Mouse (Mus musculus) limb, embryonic 14.5 days (tissue): ENCODE measurements at regions not wholly inside any gene's neighbourhood (a gene's known extent, or its start where the extent isn't known, plus 50 kb on each side); places are given as distances from the start of the nearest gene placed in this dataset.

ENCODE experiments used
- ATAC-seq: fragments of 200-750 bp; cut with Nextera tagmentation; 2 replicates; pipeline ENCODE4 v1.8.0; 2017; ENCODE audit warnings: low read depth, moderate number of reproducible peaks, moderate TSS enrichment; ENCODE audit not compliant: low FRiP score
- DNase-seq: peaks from one replicate; pipeline ENCODE4 v3.0.0-alpha.2; 2015; ENCODE audit warnings: low spot score
- H3K27ac ChIP-seq: fragments of 300-500 bp; sonication (generic); replicated peaks from 2 replicates; pipeline ENCODE4 v1.5.1; 2014; ENCODE audit warnings: low read depth, mild to moderate bottlenecking, low read length, moderate library complexity, mixed read lengths
- H3K27me3 ChIP-seq: fragments of 300-500 bp; sonication (generic); 2 replicates; pipeline ENCODE4 v1.6.1; 2014; ENCODE audit warnings: low read length, mixed read lengths; ENCODE audit not compliant: control insufficient read depth, insufficient read depth
- H3K36me3 ChIP-seq: fragments of 300-500 bp; sonication (generic); 2 replicates; pipeline ENCODE4 v1.6.1; 2014; ENCODE audit warnings: mild to moderate bottlenecking, low read length, moderate library complexity, mixed read lengths; ENCODE audit not compliant: control insufficient read depth, insufficient read depth
- H3K4me1 ChIP-seq: fragments of 300-500 bp; sonication (generic); 2 replicates; pipeline ENCODE4 v1.6.1; 2014; ENCODE audit warnings: antibody characterized with exemption, low read length, mixed read lengths; ENCODE audit not compliant: control insufficient read depth, insufficient read depth
- H3K4me2 ChIP-seq: fragments of 300-500 bp; sonication (generic); replicated peaks from 2 replicates; pipeline ENCODE4 v1.6.1; 2014; ENCODE audit warnings: low read depth, mild to moderate bottlenecking, low read length, moderate library complexity; ENCODE audit not compliant: severe bottlenecking
- H3K4me3 ChIP-seq: fragments of 300-500 bp; sonication (generic); replicated peaks from 2 replicates; pipeline ENCODE4 v1.5.1; 2014; ENCODE audit warnings: low read length
- H3K9ac ChIP-seq: fragments of 300-500 bp; sonication (generic); 2 replicates; pipeline ENCODE4 v1.6.1; 2014; ENCODE audit warnings: mild to moderate bottlenecking, low read depth, low read length, moderate library complexity; ENCODE audit not compliant: severe bottlenecking
- H3K9me3 ChIP-seq: fragments of 300-500 bp; sonication (generic); 2 replicates; pipeline ENCODE4 v1.6.1; 2016; ENCODE audit warnings: low read length; ENCODE audit not compliant: control insufficient read depth
- POLR2A ChIP-seq: fragments of 200-500 bp; IDR thresholded peaks from 2 replicates; pipeline ENCODE4 v1.8.0; 2012; ENCODE audit warnings: inconsistent platforms, mild to moderate bottlenecking, moderate library complexity, borderline replicate concordance; ENCODE audit not compliant: insufficient read depth, insufficient read length; ENCODE audit errors: extremely low read depth
- WGBS: fragments of 180-500 bp; shearing (Covaris S2); extraction: QIAGEN DNeasy Blood & Tissue Kit; methylation state at CpG from one replicate; pipeline ENCODE4 v1.1.7; 2014; 5-methylcytosine and 5-hydroxymethylcytosine counted together

DNA sequence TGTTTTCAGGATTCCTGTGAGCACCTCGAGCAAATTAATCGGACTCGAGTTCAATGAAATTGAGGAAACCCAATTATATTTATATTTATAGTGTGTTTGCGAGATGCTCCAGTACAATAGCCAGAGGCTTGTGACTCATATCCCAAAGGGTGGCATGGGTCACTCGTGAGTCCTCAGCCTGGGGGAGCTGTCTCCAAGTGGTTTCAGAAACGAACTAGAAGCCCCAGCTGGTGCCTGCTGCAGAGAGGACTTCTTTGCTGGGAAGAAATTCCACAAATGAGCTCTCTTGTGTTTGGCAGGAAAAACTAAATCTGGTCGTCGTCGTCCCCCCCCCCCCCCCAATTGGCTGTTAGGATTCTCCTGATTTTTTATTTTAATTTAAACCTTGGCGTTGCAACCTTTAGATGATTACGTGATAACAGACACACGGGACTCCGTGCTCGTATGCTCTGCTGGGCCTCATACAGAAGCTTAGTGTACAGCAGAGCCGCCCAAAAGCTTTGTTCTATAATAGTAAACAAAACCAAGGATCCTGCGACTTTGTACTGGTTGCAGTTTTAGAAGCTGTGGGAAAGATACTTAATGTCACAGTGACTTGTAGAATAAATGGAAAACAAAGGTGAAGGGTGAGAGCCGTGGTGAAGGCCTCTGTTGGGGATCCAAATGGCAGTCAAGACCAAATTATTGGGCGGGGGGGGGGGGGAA lies 220.8 kb upstream of the Amigo2 start:
- Histone ChIP-seq H3K4me1 (0 out of 2 replicates have a peak, but pooled peaks cover 7% of the 10 kb centered on the region), H3K4me3 (no peak overlapping the region), H3K4me2 (no peak overlapping the region), H3K27me3 (no peaks in the 10 kb centered on the region), H3K9me3 (no peaks in the 10 kb centered on the region), H3K9ac (no peak overlapping the region), H3K27ac (no peak overlapping the region), H3K36me3 (no peaks in the 10 kb centered on the region)
- ATAC-seq (no peak), DNase-seq (no peak)
- 68% methylated on average over 17 of the region's 18 CpGs for WGBS
- no peak for TF ChIP-seq POLR2A

- no peak overlapping the region for H3K4me2 ChIP-seq
- H3K9ac ChIP-seq, result no peak overlapping the region
- ATAC-seq (no peak), DNase-seq (no peak)
- H3K36me3 ChIP-seq, result no peaks in the 10 kb centered on the region
- 84% methylated on average over 10 of the region's 10 CpGs for WGBS
- no peak overlapping the region for H3K27ac ChIP-seq
- H3K27me3 ChIP-seq, result no peaks in the 10 kb centered on the region
- 0 out of 2 replicates have a peak, but pooled peaks cover 7% of the 10 kb centered on the region for H3K4me1 ChIP-seq
- H3K9me3 ChIP-seq, result no peaks in the 10 kb centered on the region
- no peak for TF ChIP-seq POLR2A
- H3K4me3 ChIP-seq, result no peak overlapping the region
These were observed 219.9 kb upstream of the Amigo2 start for GRCm38 (mm10) chr15:97466906-97467465.

GRCm38 (mm10) chr15:97466110-97466509 lies 219.0 kb upstream of the Amigo2 start:
- Histone ChIP-seq H3K9ac (no peak overlapping the region), H3K9me3 (no peaks in the 10 kb centered on the region), H3K27ac (no peak overlapping the region), H3K27me3 (no peaks in the 10 kb centered on the region), H3K4me2 (no peak overlapping the region), H3K4me1 (0 out of 2 replicates have a peak, but pooled peaks cover 7% of the 10 kb centered on the region), H3K36me3 (no peaks in the 10 kb centered on the region), H3K4me3 (no peak overlapping the region)
- WGBS, result 71% methylated on average over 3 of the region's 3 CpGs
- no peak for DNase-seq
- TF ChIP-seq POLR2A, result no peak
- ATAC-seq, result no peak

DNA sequence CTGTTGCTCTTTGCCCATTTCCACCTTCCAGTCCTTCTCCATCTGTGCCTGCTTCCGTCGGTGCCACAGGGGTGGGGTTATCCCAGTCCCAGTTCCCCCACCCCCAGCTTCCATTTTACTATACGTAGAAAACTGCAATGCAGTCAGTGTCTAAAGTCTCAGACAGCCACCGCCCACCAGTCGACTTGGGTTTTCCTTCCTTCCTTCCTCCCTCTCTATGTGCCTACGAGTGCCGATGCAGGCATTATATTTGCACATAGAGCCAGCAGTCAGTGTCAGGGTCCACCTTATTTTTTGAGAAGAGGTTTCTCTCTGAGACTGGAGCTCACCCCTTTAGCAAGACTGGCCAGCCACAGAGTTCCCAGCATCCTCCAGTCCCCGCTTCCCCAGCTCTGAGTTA lies 218.3 kb upstream of the Amigo2 start:
- ATAC-seq, result no peak
- no peak overlapping the region for H3K4me3 ChIP-seq
- H3K4me2 ChIP-seq, result no peak overlapping the region
- 0 out of 2 replicates have a peak, but pooled peaks cover 7% of the 10 kb centered on the region for H3K4me1 ChIP-seq
- H3K36me3 ChIP-seq, result no peaks in the 10 kb centered on the region
- no peak for TF ChIP-seq POLR2A
- H3K9ac ChIP-seq, result no peak overlapping the region
- no peaks in the 10 kb centered on the region for H3K9me3 ChIP-seq
- no peak overlapping the region for H3K27ac ChIP-seq
- WGBS, result 84% methylated on average over 8 of the region's 8 CpGs
- DNase-seq, result no peak
- no peaks in the 10 kb centered on the region for H3K27me3 ChIP-seq

DNA sequence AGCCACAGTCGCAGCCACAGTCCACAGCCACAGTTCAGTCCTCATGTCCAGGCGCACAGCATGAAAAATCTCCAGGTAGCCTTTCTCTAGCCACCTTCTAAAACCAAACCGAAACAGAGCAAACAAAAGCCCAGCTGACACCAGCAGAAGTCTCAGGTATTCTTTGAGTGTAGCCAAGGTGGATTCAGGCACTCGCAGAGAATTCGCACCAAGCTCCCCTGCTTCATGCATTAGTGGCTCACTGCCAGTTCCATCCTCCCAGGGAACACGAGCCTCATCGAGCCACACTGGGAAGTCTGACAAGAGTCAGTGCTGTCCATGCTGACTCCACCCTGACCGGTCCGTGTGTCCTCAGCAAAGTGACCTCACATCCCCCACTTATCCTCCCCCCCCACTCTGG lies 217.7 kb upstream of the Amigo2 start:
- DNase-seq, result no peak

More for the DNA sequence above, 217.7 kb upstream of the Amigo2 start:
- H3K27me3 ChIP-seq, result no peaks in the 10 kb centered on the region
- no peaks in the 10 kb centered on the region for H3K36me3 ChIP-seq
- no peak overlapping the region for H3K27ac ChIP-seq
- WGBS, result 76% methylated on average over 9 of the region's 9 CpGs
- H3K4me2 ChIP-seq, result no peak overlapping the region
- no peak for TF ChIP-seq POLR2A
- H3K4me3 ChIP-seq, result no peak overlapping the region
- no peak overlapping the region for H3K9ac ChIP-seq
- H3K9me3 ChIP-seq, result no peaks in the 10 kb centered on the region
- no peak; the same call in 1 of the 2 replicates for ATAC-seq
- 0 out of 2 replicates have a peak, but pooled peaks cover 2% of the 10 kb centered on the region for H3K4me1 ChIP-seq
